ENCODE assay signal across 10 mouse cellular contexts in the genomic region with DNA sequence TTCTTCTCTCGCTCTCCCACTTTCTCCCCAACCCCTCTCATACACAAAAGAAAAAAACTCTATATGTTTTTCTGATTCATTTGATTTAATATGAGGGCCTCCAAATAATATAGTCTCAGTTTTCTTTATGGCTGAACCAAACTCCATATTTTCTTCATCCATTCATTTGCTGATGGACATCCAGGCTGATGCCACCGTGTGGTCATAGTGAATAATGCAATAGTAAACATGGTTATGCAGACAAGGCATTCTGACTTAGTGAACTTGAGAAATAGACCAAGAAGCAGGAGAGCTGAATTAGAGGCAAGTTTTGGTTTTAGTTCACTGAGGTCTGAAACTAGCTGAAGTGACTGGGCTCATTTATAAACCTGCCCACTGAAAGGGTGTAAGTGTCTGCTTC. TPM values are rescaled to one million over a fixed set of nuclear protein-coding genes. Genes with fewer than 3 reads are reported as not detected.
DNase-seq lines count a peak whose midpoint lies in the region; ATAC-seq and TF ChIP-seq lines count a peak whose summit lies in the region.
"Had no signal": no experiment of that assay in that cellular context is flagged by ENCODE, and none has a peak within 500 bp of the region (broad histone marks: within the 10 kb centered on the region; RNA-seq: fewer than 3 reads in every experiment).

No protein-coding gene starts in this region.

- H3K4me1 ChIP-seq in hindbrain, embryonic 11.5 days (replicated peaks; ENCODE audit: control insufficient read depth, insufficient read depth, low read length): no peaks in the 10 kb centered on the region
- H3K4me1 ChIP-seq in hindbrain, embryonic 10.5 days (replicated peaks): no peaks in the 10 kb centered on the region
- H3K4me1 ChIP-seq in MEL (ENCODE audit: control insufficient read depth in 1 of 2, insufficient read depth in 2 of 2, low read length in 2 of 2): no peaks in the 10 kb centered on the region
- H3K4me1 ChIP-seq: hindbrain, embryonic 15.5 days had no signal

- H3K4me2 ChIP-seq in hindbrain, embryonic 11.5 days (replicated peaks; ENCODE audit: low read depth, low read length): no peak overlapping the region
- H3K4me2 ChIP-seq: hindbrain, embryonic 15.5 days had no signal

- no peaks in the 10 kb centered on the region for H3K36me3 ChIP-seq in hindbrain, embryonic 11.5 days (ENCODE audit: control insufficient read depth, insufficient read depth, low read length)
- H3K36me3 ChIP-seq in hindbrain, embryonic 10.5 days: no peaks in the 10 kb centered on the region
- no peaks in the 10 kb centered on the region for H3K36me3 ChIP-seq in MEL (ENCODE audit: control insufficient read depth in 1 of 2, insufficient read depth in 2 of 2, low read length in 2 of 2)
- H3K36me3 ChIP-seq: hindbrain, embryonic 15.5 days had no signal

- no peaks in the 10 kb centered on the region for H3K9me3 ChIP-seq in hindbrain, embryonic 11.5 days (ENCODE audit: control insufficient read depth, low read length)
- no peaks in the 10 kb centered on the region for H3K9me3 ChIP-seq in hindbrain, embryonic 10.5 days
- no peaks in the 10 kb centered on the region for H3K9me3 ChIP-seq in MEL (replicated peaks; ENCODE audit: insufficient read depth, low read length)
- H3K9me3 ChIP-seq: hindbrain, embryonic 15.5 days had no signal

- TF ChIP-seq RAD21 in MEL (IDR thresholded peaks at IDR 0.05; ENCODE audit: low read depth, low read length): peak; percentile 34

- no peak overlapping the region for H3K4me3 ChIP-seq in hindbrain, embryonic 11.5 days (ENCODE audit: low read depth, low read length)
- no peak overlapping the region for H3K4me3 ChIP-seq in hindbrain, embryonic 10.5 days
- no peak overlapping the region for H3K4me3 ChIP-seq in MEL (ENCODE audit: control insufficient read depth in 1 of 2, insufficient read depth in 1 of 2, low read depth in 2 of 2, low read length in 2 of 2)
- H3K4me3 ChIP-seq: hindbrain, embryonic 15.5 days; myocyte had no signal

- TF ChIP-seq CTCF in MEL (IDR thresholded peaks at IDR 0.05 in 2 of 3, conservative IDR thresholded peaks at IDR 0.05 in 1 of 3; ENCODE audit: control insufficient read depth in 1 of 3, insufficient read depth in 1 of 3, low read depth in 2 of 3, low read length in 3 of 3, poor library complexity in 1 of 3, severe bottlenecking in 1 of 3): peak; percentile 19 to 59 (median 35); a peak in 4 of 6 replicates

- no peak overlapping the region for H3K27ac ChIP-seq in hindbrain, embryonic 11.5 days (ENCODE audit: low read depth, low read length)
- H3K27ac ChIP-seq in hindbrain, embryonic 10.5 days: no peak overlapping the region
- no peak overlapping the region for H3K27ac ChIP-seq in MEL (ENCODE audit: control insufficient read depth, low read depth, low read length)
- H3K27ac ChIP-seq: hindbrain, embryonic 15.5 days had no signal

- 64% methylated on average over 2 of the region's 2 CpGs for WGBS in hindbrain, embryonic 11.5 days
- 51% methylated on average over 2 of the region's 2 CpGs for WGBS in hindbrain, embryonic 10.5 days

- H3K27me3 ChIP-seq in hindbrain, embryonic 11.5 days (ENCODE audit: control insufficient read depth, insufficient read depth, low read length): no peaks in the 10 kb centered on the region
- no peaks in the 10 kb centered on the region for H3K27me3 ChIP-seq in hindbrain, embryonic 10.5 days (ENCODE audit: insufficient read depth, poor library complexity, severe bottlenecking)
- H3K27me3 ChIP-seq in MEL (ENCODE audit: control insufficient read depth in 1 of 2, insufficient read depth in 2 of 2, low read length in 2 of 2): no peaks in the 10 kb centered on the region
- H3K27me3 ChIP-seq: hindbrain, embryonic 15.5 days had no signal

- H3K9ac ChIP-seq in hindbrain, embryonic 11.5 days (ENCODE audit: low read depth, low read length): no peak overlapping the region
- H3K9ac ChIP-seq in MEL (ENCODE audit: control insufficient read depth, low read depth, low read length, poor library complexity, severe bottlenecking): no peak overlapping the region
- H3K9ac ChIP-seq: hindbrain, embryonic 15.5 days had no signal

- no peak for ATAC-seq in hindbrain, embryonic 11.5 days (ENCODE audit: low FRiP score)
- peak; percentile 62; the same call in 1 of the 2 replicates for ATAC-seq in granulocyte monocyte progenitor cell, adult 5-6 weeks (replicated peaks; ENCODE audit: poor library complexity, severe bottlenecking)

- DNase-seq in hindbrain, embryonic 11.5 days (ENCODE audit: low spot score): peak; percentile 60
- DNase-seq in hindbrain, embryonic 10.5 days (ENCODE audit: low spot score): no peak
- peak; percentile 58 for DNase-seq in A20 (ENCODE audit: low read depth, low spot score)
- DNase-seq in MEL (ENCODE audit: low read depth, low spot score): peak; percentile 56
- no peak for DNase-seq in frontal cortex, postnatal 25 days (ENCODE audit: low spot score in 2 of 2)
- no peak for DNase-seq in urinary bladder, postnatal 25 days (ENCODE audit: low spot score)
- no peak for DNase-seq in left cerebral cortex, adult 18-20 months (ENCODE audit: low spot score in 2 of 2)

- TF ChIP-seq EP300 in MEL (IDR thresholded peaks at IDR 0.05; ENCODE audit: low read depth in 1 of 2, low read length in 2 of 2): no peak

- TF ChIP-seq POLR2A in MEL (IDR thresholded peaks at IDR 0.05; ENCODE audit: control insufficient read depth in 1 of 2, insufficient read depth in 1 of 2, low read depth in 1 of 2, low read length in 2 of 2, poor library complexity in 1 of 2): no peak

- H3K79me2 ChIP-seq in MEL (ENCODE audit: control insufficient read depth, insufficient read depth, low read length, poor library complexity): no peaks in the 10 kb centered on the region

TF ChIP-seq in MEL, 35 proteins besides CTCF, POLR2A, EP300 and RAD21:
- TF ChIP-seq GABPA (IDR thresholded peaks at IDR 0.05; ENCODE audit: low read depth, low read length) (no peak), SMC3 (IDR thresholded peaks at IDR 0.05; ENCODE audit: low read depth, low read length) (peak; percentile 67)

RNA-seq across cellular contexts. Expression of gene Ngly1, which starts 30.1 kb away (rescaled TPM):
- polyA plus RNA-seq in hindbrain, embryonic 11.5 days (2014; fragmentation: Nextera tagmentation; extraction: Ambion mirVana): 23.0 and 24.3 TPM in 2 replicates
- polyA plus RNA-seq in hindbrain, embryonic 10.5 days (2016; fragmentation: Nextera tagmentation; extraction: Ambion mirVana): 14.9 and 15.6 TPM in 2 replicates
- 17.9 and 26.7 TPM in 2 replicates for total RNA-seq in MEL (2012; rRNA removed)
- 10 to 100 TPM in 1 of 2 experiments, not detected in 1; 28.7 TPM for polyA plus RNA-seq in MEL (2012; ENCODE audit: insufficient read depth in 1 of 2, insufficient read length in 2 of 2, low read depth in 1 of 2, low replicate concordance in 2 of 2, missing spikeins in 1 of 2)
- total RNA-seq in granulocyte monocyte progenitor cell, adult 5-6 weeks (2014; fragmentation: Nextera tagmentation): 26.1 and 31.9 TPM in 2 replicates
- total RNA-seq in granulocyte monocyte progenitor cell, adult 5-6 weeks (2017): 18.0 and 45.4 TPM in 2 replicates
- total RNA-seq in left cerebral cortex, adult 18-20 months (2021): 10 to 100 TPM; 26.3 to 27.4 TPM

RNA-seq across cellular contexts. Expression of gene Oxsm, which starts 30.6 kb away (rescaled TPM):
- polyA plus RNA-seq in hindbrain, embryonic 11.5 days (2014; fragmentation: Nextera tagmentation; extraction: Ambion mirVana): 1.2 and 1.8 TPM in 2 replicates
- 1.6 and 2.0 TPM in 2 replicates for polyA plus RNA-seq in hindbrain, embryonic 10.5 days (2016; fragmentation: Nextera tagmentation; extraction: Ambion mirVana)
- total RNA-seq in MEL (2012; rRNA removed): 5.4 and 6.4 TPM in 2 replicates
- polyA plus RNA-seq in MEL (2012; ENCODE audit: insufficient read depth in 1 of 2, insufficient read length in 2 of 2, low read depth in 1 of 2, low replicate concordance in 2 of 2, missing spikeins in 1 of 2): 1 to 10 TPM in 1 of 2 experiments, not detected in 1; 8.9 TPM
- total RNA-seq in granulocyte monocyte progenitor cell, adult 5-6 weeks (2014; fragmentation: Nextera tagmentation): 19.2 and 24.4 TPM in 2 replicates
- 11.2 and 14.4 TPM in 2 replicates for total RNA-seq in granulocyte monocyte progenitor cell, adult 5-6 weeks (2017)
- 10 to 100 TPM in 1 of 2 experiments, 1 to 10 TPM in 1; 9.4 to 12.8 TPM for total RNA-seq in left cerebral cortex, adult 18-20 months (2021)

Comparison
In these comparisons a context has a peak if more than half of its experiments do, and no peak if none do; other contexts are left out.
1. DNase-seq: peak in hindbrain, embryonic 11.5 days (single experiment), A20 (single experiment) and MEL (single experiment); none in hindbrain, embryonic 10.5 days (single experiment), frontal cortex, postnatal 25 days (0 of 2), urinary bladder, postnatal 25 days (single experiment) and left cerebral cortex, adult 18-20 months (0 of 2).